Mouse (Mus musculus) heart, embryonic 14.5 days (tissue): Measurements from ENCODE around the gene Angpt4. TPM values are rescaled to one million over a fixed set of nuclear protein-coding genes. Genes with fewer than 3 reads are reported as not detected.

Source experiments
- ATAC-seq: fragments of 200-750 bp; cut with Nextera tagmentation; 2 replicates; pipeline ENCODE4 v1.8.0; 2017; ENCODE audit warnings: low read depth, moderate TSS enrichment; ENCODE audit not compliant: insufficient number of reproducible peaks, insufficient read depth, low FRiP score
- H3K27ac ChIP-seq, 2 experiments: fragments of 200-500 bp in 1 of 2; fragments of 300-500 bp in 1 of 2; sonication (generic) in 1 of 2; replicated peaks in 1 of 2; 2 replicates each; pipeline ENCODE4 v1.5.1; 2012 to 2014; ENCODE audit warnings: low read depth in 2 of 2, low read length in 2 of 2, control low read depth in 1 of 2, mild to moderate bottlenecking in 1 of 2, mixed read lengths in 1 of 2; ENCODE audit not compliant: control insufficient read depth in 1 of 2, insufficient read depth in 1 of 2
- H3K27me3 ChIP-seq: fragments of 300-500 bp; sonication (generic); 2 replicates; pipeline ENCODE4 v1.6.1; 2014; ENCODE audit warnings: mild to moderate bottlenecking, low read length, control low read depth; ENCODE audit not compliant: control insufficient read depth, insufficient read depth
- H3K36me3 ChIP-seq: fragments of 300-500 bp; sonication (generic); 2 replicates; pipeline ENCODE4 v1.6.1; 2014; ENCODE audit warnings: mild to moderate bottlenecking, control low read depth, low read length, mixed read lengths; ENCODE audit not compliant: control insufficient read depth, insufficient read depth
- H3K4me1 ChIP-seq, 2 experiments: fragments of 200-500 bp in 1 of 2; fragments of 300-500 bp in 1 of 2; sonication (generic) in 1 of 2; 2 replicates each; pipeline ENCODE4 v1.6.1; 2012 to 2014; ENCODE audit warnings: low read length in 2 of 2, control low read depth in 1 of 2, mixed read lengths in 1 of 2; ENCODE audit not compliant: control insufficient read depth in 2 of 2, insufficient read depth in 2 of 2
- H3K4me2 ChIP-seq: fragments of 300-500 bp; sonication (generic); 2 replicates; pipeline ENCODE4 v1.6.1; 2014; ENCODE audit warnings: mild to moderate bottlenecking, low read length
- H3K4me3 ChIP-seq, 2 experiments: fragments of 200-500 bp in 1 of 2; fragments of 300-500 bp in 1 of 2; sonication (generic) in 1 of 2; 2 replicates each; pipeline ENCODE4 v1.5.1; 2012 to 2014; ENCODE audit warnings: low read length in 2 of 2, mild to moderate bottlenecking in 2 of 2, control low read depth in 1 of 2, low read depth in 1 of 2, moderate library complexity in 1 of 2; ENCODE audit not compliant: control insufficient read depth in 1 of 2, insufficient read depth in 1 of 2
- H3K9ac ChIP-seq: fragments of 300-500 bp; sonication (generic); 2 replicates; pipeline ENCODE4 v1.6.1; 2014; ENCODE audit warnings: mild to moderate bottlenecking, low read length
- H3K9me3 ChIP-seq: fragments of 300-500 bp; sonication (generic); 2 replicates; pipeline ENCODE4 v1.6.1; 2016; ENCODE audit warnings: low read length, control low read depth; ENCODE audit not compliant: control insufficient read depth
- WGBS: fragments of 180-500 bp; shearing (Covaris S2); extraction: QIAGEN DNeasy Blood & Tissue Kit; methylation state at CpG from one replicate; pipeline ENCODE4 v1.1.7; 2014; 5-methylcytosine and 5-hydroxymethylcytosine counted together
- polyA plus RNA-seq: library from polyadenylated mRNA; unstranded; fragments of >200 nt; fragmentation: Nextera tagmentation; extraction: Ambion mirVana; gene quantifications from 2 replicates; pipeline ENCODE4 v1.2.1, GENCODE M21; 2014

The Angpt4 gene
- polyA plus RNA-seq, 1 experiment from 2014 or later = 0.32 TPM

DNA sequence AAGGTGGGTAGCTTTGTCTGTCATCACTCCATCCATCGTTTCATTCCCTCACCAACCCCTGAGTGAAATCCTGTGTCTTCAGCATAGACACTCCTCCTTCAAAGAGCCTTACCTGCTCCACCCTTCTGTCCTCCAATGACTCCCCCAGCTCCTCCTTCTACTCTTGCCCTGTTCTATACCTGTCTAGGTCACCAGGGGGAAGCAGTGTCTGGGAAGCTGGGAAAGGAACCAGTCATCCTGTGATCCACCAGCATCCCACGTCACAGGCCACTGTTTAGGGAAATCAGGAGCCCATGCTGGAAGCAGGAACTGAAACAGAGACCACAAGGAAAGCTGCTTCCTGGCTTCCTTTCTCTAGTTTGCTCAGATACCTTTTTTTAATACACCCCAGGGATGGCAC is 31.2 kb upstream of the Angpt4 start:
- Histone ChIP-seq H3K4me3 (no peak overlapping the region), H3K27me3 (peaks cover 10% of the 10 kb centered on the region; the same call in 1 of the 2 replicates), H3K9ac (no peak overlapping the region), H3K4me1 (no peaks in the 10 kb centered on the region), H3K36me3 (no peaks in the 10 kb centered on the region), H3K9me3 (no peaks in the 10 kb centered on the region), H3K27ac (no peak overlapping the region), H3K4me2 (no peak overlapping the region)
- no peak for ATAC-seq
- WGBS = 59% methylated on average over 2 of the region's 2 CpGs

DNA sequence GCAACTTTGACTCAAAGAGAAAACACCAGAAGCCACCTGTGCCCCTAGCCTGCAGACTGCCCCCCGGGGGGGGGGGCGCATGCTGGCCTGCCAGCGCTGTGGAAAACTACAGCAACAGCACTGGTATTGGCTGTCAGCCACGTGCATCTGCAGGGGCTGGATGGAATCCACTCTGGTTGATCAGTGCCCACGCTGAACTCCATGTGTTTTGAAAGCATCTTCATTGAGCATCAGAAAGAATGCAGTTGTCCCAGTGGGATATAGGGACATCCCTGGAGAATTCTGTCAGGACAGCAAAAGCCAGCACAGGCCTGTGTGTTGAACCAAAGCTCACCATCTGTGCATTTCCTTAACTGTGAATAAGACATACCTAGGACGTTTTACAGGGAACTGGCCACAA is 20.0 kb upstream of the Angpt4 start:
- Histone ChIP-seq H3K4me2 (no peak overlapping the region), H3K4me1 (no peaks in the 10 kb centered on the region), H3K9ac (no peak overlapping the region), H3K27me3 (no peaks in the 10 kb centered on the region), H3K36me3 (no peaks in the 10 kb centered on the region), H3K9me3 (no peaks in the 10 kb centered on the region), H3K27ac (no peak overlapping the region), H3K4me3 (no peak overlapping the region)
- WGBS = 48% methylated on average over 6 of the region's 6 CpGs
- ATAC-seq = no peak

DNA sequence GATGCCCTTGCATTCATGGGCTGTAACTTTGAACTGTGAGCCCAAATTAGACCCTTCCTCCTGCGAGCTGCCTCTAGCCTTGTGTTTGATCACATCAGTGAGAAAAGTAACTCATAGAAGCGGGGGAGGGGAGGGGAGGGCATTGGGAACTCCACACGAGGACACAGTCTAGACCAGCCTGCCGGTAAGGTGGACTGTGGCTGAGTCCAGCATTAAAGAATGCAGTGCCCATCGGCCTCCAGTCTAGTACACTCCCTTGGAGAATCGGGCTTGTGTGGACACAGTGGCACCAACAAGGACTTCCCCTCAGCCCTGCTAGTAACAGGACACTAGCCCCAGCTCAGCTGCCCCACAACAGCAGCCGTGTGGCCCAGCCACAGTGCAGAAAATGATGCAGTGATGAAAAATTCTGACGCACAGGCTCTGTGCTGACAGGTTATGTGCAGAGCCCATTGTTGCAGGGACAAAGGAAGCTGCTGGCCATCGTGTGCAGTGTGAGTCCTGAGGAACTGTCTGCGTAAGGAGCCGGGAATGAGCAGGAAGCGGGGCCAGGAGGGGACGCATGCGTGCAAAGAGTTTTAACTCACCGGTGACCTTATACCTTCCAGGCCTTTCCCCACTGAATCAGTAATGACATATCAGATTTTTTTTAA is 17.8 kb upstream of the Angpt4 start:
- H3K4me1 ChIP-seq = no peaks in the 10 kb centered on the region
- no peaks in the 10 kb centered on the region for H3K27me3 ChIP-seq
- no peak overlapping the region for H3K27ac ChIP-seq
- no peak overlapping the region for H3K4me2 ChIP-seq
- no peaks in the 10 kb centered on the region for H3K36me3 ChIP-seq
- no peak for ATAC-seq
- H3K9ac ChIP-seq = no peak overlapping the region
- H3K4me3 ChIP-seq = no peak overlapping the region
- WGBS = 46% methylated on average over 15 of the region's 15 CpGs
- no peaks in the 10 kb centered on the region for H3K9me3 ChIP-seq

DNA sequence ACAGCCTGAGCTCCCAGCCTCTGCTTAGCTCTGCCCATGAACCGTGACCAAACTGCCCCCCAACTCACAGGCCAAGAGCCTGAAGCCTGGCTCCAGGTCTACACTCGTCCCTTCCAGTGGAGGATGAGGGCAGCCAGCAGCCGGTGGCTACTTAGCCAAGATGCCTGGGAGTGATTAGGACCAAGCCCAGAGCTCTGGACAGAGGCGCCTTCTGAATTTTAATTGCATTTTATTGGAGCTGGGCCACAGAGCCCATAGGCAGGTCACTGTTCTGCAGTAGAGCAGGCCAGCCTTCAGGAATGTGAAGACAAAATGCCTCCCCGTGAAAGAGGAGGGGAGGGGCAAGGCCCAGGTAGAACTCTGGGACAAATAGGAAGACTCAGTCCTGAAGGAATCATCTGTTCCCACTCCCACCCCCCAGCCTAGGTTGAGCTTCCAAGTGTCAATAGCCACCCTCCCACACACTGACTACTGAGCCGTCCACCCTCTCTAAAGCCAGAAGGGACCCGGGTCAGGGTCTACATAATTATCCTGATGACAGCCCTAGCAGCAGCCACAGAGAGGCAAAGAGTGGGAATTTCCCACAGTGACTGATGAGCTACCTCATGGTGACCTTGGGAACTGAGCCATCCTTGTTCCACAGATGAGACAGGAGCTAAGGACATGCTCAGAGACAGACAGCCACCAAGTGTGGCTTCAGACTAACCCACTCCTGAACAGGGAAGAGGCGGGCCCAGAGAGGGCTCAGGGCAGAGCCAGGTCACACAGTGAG is 16.6 kb upstream of the Angpt4 start:
- H3K4me2 ChIP-seq = no peak overlapping the region
- no peak overlapping the region for H3K4me3 ChIP-seq
- H3K9ac ChIP-seq = no peak overlapping the region
- H3K27me3 ChIP-seq = no peaks in the 10 kb centered on the region
- no peaks in the 10 kb centered on the region for H3K4me1 ChIP-seq
- 72% methylated on average over 8 of the region's 8 CpGs for WGBS
- H3K36me3 ChIP-seq = no peaks in the 10 kb centered on the region
- H3K9me3 ChIP-seq = no peaks in the 10 kb centered on the region
- H3K27ac ChIP-seq = no peak overlapping the region
- no peak for ATAC-seq

DNA sequence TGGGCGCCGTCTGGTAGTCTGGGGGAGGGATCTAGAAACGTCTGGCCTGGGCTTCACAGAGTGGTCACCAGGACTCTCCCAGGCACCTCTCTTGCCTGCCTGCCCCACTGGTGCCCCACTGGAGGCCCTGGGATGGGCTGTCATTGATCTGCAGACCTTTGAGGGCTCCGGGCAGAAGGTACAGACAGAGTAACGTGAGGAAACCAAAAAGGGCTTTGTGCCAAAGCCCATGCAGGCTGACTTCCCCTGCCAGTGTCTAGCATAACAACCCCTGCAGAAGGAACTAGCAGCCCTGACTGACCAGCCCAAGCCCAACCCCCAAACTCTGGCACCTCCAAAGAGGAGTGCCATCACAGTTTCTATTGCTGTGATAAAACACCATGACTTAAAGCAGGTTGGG is 15.1 kb upstream of the Angpt4 start:
- WGBS = 75% methylated on average over 5 of the region's 5 CpGs
- Histone ChIP-seq H3K4me3 (no peak overlapping the region), H3K27ac (no peak overlapping the region), H3K4me1 (no peaks in the 10 kb centered on the region), H3K36me3 (no peaks in the 10 kb centered on the region), H3K4me2 (no peak overlapping the region), H3K9ac (no peak overlapping the region), H3K27me3 (no peaks in the 10 kb centered on the region), H3K9me3 (no peaks in the 10 kb centered on the region)
- no peak for ATAC-seq

DNA sequence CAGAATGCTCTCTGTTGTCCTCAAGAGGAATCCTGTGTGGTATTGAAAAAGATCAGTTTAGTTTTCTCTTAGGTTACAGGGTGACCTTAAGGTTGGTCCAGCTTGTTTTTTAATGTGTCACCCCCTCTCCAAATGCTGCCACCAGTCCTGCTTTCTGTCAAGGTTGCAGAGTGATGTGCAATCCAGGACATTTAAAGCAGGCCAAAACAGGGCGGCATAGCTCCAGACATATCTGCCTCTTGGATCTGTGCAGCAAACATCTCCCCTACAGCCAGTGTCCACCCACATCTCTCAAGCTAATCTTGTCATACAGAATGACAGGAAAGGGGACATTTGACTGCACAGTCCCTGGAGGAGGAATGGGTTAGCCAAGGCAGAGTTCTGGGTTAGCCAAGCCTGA is 12.9 kb upstream of the Angpt4 start:
- Histone ChIP-seq H3K9ac (no peak overlapping the region), H3K27me3 (no peaks in the 10 kb centered on the region), H3K36me3 (no peaks in the 10 kb centered on the region), H3K4me2 (no peak overlapping the region), H3K9me3 (no peaks in the 10 kb centered on the region), H3K4me1 (no peaks in the 10 kb centered on the region), H3K27ac (no peak overlapping the region), H3K4me3 (no peak overlapping the region)
- no peak for ATAC-seq
- WGBS = 67% methylated on average over 1 of the region's 1 CpGs

DNA sequence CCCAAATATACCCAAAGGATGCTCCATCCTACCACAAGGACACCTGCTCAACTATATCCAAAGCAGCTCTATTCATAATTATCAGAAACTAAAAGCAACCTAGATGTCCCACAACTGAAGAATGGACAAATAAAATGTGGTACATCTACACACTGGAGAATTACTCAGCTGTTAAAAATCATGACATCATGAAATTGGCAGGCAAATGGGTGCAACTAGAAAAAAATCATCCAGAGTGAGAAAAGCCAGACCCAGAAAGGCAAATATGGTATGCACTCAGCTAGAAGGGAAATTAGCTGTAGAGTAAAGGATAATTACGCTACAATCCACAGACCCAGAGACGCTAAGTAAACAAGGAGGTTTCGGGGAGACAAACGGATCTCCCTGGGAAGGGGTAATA is 10.2 kb upstream of the Angpt4 start:
- Histone ChIP-seq H3K27ac (no peak overlapping the region), H3K4me2 (no peak overlapping the region), H3K9me3 (no peaks in the 10 kb centered on the region), H3K4me1 (no peaks in the 10 kb centered on the region), H3K27me3 (no peaks in the 10 kb centered on the region), H3K9ac (no peak overlapping the region), H3K36me3 (no peaks in the 10 kb centered on the region), H3K4me3 (no peak overlapping the region)
- ATAC-seq = no peak
- 59% methylated on average over 4 of the region's 4 CpGs for WGBS

DNA sequence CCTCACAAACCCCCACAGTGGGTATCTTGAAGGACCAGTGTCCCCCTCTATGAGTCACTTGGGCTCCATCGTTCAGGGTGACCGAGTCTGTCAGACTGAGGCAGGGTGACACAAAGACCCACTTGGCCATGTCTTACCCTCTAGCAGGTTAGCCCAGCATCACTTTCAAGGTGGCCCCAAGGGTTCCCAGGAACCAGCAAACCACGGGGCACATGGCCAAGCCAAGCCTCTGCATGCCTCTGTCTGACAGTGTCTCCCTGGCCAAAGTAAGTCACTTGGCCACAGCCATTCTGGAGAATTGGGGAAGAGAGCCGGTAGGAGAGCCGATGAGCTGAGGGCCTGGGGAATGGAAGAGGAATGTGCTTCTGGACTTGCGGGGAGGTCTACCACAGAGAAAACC is 7.7 kb upstream of the Angpt4 start:
- no peak for ATAC-seq
- H3K4me2 ChIP-seq = no peak overlapping the region
- H3K4me1 ChIP-seq = no peaks in the 10 kb centered on the region
- no peak overlapping the region for H3K27ac ChIP-seq
- H3K36me3 ChIP-seq = no peaks in the 10 kb centered on the region
- H3K27me3 ChIP-seq = no peaks in the 10 kb centered on the region
- H3K4me3 ChIP-seq = no peak overlapping the region
- WGBS = 76% methylated on average over 6 of the region's 6 CpGs
- no peak overlapping the region for H3K9ac ChIP-seq
- no peaks in the 10 kb centered on the region for H3K9me3 ChIP-seq
